Mouse (Mus musculus) testis, postnatal 10 days (tissue): ENCODE results near the gene Tgm6.

Source experiments
- DNase-seq: peaks from one replicate; pipeline ENCODE4 v3.0.0; 2021; ENCODE audit warnings: low spot score

Tgm6 gene

DNA sequence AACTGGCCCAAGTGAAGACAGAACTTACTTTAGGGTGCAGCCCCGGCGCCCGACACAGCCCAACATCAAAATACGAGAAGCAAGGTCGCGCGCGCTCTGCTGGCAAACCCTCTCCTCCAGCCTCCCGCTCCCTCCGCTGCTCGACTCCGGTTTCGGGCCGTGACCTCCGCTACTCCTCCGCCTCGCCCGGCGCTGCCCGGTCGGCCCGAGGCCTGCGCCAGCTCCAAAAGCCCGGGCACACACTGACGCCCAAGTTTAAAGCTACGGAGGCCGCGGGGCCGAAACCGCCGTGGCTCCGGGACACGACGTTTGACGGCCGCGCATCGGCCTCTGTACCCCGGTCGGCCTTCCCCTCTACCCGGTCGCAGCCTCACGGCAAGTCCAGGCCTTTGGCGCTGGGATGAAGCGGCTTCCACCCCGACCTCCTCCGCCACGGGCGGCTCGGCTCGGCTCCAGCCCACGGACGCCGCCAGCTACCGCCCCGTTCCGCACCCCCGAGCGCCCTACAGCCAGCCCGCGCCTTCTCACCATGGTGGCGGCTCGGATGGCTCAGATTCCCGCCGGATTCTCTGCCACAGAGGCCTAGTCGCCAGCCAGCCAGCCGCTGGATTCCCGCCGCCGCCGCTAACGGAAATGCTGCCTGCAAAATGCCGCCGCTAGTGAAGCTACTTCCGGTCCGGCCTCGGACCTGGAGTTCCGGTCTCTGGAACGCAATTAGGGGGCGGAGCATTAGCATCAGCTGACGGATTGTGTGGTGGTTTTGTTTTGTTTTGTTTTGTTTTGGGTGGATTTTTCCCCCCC lies 66.7 kb downstream of the Tgm6 start, which contains the start of gene Snrpb:
Gene Snrpb (minus strand): TSS at position 698 of the 801 bp plus-strand sequence.
- peak; percentile 92 for DNase-seq

DNA sequence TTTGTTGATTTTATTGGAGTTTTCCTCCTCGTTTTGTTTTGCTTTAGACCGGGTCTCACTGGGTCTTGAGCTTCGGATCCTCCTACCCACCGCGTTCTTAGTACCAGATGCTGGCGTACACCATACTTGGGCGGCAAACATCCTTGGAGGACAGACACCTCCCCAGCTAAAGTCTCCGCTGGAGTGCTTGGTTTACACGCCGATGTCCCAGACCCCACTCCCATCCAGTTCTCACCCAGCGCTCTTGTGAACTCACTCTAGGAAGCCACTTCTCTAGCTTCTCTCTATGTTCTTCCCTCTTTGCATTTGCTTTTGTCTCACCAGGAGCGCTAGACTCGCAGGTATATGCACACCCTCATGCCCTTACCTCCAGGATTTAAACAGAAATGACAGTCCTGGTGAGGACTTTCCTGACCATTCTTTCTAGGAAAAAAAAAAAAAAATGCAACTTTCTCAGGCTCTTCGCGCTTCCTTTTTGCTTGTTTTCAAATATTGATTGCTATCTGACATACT lies 67.3 kb downstream of the Tgm6 start:
- no peak for DNase-seq

DNA sequence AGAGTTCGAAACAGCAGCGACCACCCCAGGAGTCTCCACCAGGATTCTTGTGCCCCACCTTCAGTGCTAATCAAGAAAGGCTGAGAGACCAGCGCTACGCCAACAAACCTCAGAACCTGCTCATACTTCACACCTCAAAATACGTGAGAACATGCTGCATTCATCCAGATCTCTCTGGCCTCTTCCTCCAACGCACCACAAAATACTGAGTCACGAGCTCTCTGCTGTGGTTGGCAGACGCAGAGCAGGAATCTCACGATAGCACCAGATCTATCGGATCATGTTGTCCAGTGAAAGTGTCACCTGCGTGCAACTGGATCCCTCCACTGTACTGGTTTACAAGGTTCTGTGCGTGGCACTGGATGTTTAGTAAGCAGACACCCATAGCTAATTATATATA lies 76.2 kb downstream of the Tgm6 start:
- no peak for DNase-seq

DNA sequence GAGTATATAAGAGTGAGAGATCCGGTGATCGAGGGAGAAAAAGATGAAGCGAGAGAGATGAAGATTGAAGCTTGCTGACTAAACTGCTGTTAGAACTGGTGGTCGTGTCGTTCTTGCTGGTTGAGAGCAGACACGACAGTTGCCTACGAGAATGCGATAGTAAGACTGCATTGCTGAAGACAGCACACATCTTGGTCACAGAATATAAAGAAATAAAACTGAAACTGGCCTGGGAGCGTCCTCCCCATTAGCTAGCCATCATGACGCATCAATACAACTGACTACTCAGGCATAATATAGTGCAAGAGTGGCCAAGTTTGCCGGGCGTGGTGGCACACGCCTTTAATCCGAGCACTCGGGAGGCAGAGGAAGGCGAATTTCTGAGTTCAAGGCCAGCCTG lies 82.7 kb downstream of the Tgm6 start, which contains the start of gene Tmc2:
Gene Tmc2 (plus strand): TSS at position 301 of the 400 bp plus-strand sequence.
- DNase-seq = no peak

DNA sequence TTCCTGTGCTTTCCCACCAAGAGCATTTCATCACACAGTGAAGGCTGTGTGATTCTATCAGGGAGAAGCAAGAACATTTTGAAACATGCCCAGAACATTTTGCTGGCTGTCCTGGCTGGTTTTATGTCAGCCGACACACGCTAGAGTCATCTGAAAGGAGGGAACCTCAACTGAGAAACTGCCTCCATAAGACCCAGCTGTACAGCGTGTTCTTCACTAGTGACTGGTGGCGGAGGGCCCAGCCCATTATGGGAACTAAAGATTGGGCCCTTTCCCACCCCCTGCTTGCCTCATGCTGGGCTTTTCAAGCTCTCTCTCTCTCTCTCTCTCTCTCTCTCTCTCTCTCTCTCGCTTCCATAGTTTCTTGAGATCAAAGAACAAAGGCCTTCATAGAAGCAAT lies 88.7 kb downstream of the Tgm6 start:
- DNase-seq = peak; percentile 49
